Mouse (Mus musculus) CH12.LX (cell line): Measurements from ENCODE around the gene Grm8.

Source experiments
- CTCF ChIP-seq, 2 experiments: IDR thresholded peaks in 1 of 2; conservative IDR thresholded peaks in 1 of 2; 2 replicates each; pipeline ENCODE4 v1.5.1; 2011 to 2012; ENCODE audit warnings: low read depth in 2 of 2, low read length in 2 of 2, improper control_type of control experiment in 1 of 2, inconsistent platforms in 1 of 2, mild to moderate bottlenecking in 1 of 2, moderate library complexity in 1 of 2
- EP300 ChIP-seq: IDR thresholded peaks from 2 replicates; pipeline ENCODE4 v1.6.1; 2011; ENCODE audit warnings: low read length, improper control_type of control experiment
- KAT2A ChIP-seq: IDR thresholded peaks from 2 replicates; pipeline ENCODE4 v1.6.1; 2012; ENCODE audit warnings: low read length, improper control_type of control experiment, inconsistent platforms; ENCODE audit not compliant: insufficient replicate concordance
- MAFK ChIP-seq: IDR thresholded peaks from 2 replicates; pipeline ENCODE4 v1.6.1; 2011; ENCODE audit warnings: low read length, improper control_type of control experiment; ENCODE audit not compliant: insufficient replicate concordance
- MXI1 ChIP-seq: IDR thresholded peaks from 2 replicates; pipeline ENCODE4 v1.6.1; 2011; ENCODE audit warnings: mild to moderate bottlenecking, low read depth, low read length, improper control_type of control experiment
- MYC ChIP-seq: IDR thresholded peaks from 2 replicates; pipeline ENCODE4 v1.6.1; 2011; ENCODE audit warnings: low read depth, mild to moderate bottlenecking, improper control_type of control experiment, low read length
- POLR2A ChIP-seq: IDR thresholded peaks from 2 replicates; pipeline ENCODE4 v1.6.1; 2011; ENCODE audit warnings: low read depth, mild to moderate bottlenecking, improper control_type of control experiment, low read length
- POLR2AphosphoS2 ChIP-seq: IDR thresholded peaks from 2 replicates; pipeline ENCODE4 v1.6.1; 2011; ENCODE audit warnings: low read depth, low read length, improper control_type of control experiment
- SMC3 ChIP-seq: IDR thresholded peaks from 2 replicates; pipeline ENCODE4 v1.6.1; 2011; ENCODE audit warnings: low read depth, low read length, improper control_type of control experiment
- USF1 ChIP-seq: IDR thresholded peaks from 2 replicates; pipeline ENCODE4 v1.6.1; 2014; ENCODE audit warnings: low read depth, mild to moderate bottlenecking, inconsistent platforms, low read length, improper control_type of control experiment
- ZMIZ1 ChIP-seq: IDR thresholded peaks from 2 replicates; pipeline ENCODE4 v1.6.1; 2012; ENCODE audit warnings: low read depth, mild to moderate bottlenecking, inconsistent platforms, low read length, improper control_type of control experiment
- ZNF384 ChIP-seq: IDR thresholded peaks from 2 replicates; pipeline ENCODE4 v1.6.1; 2012; ENCODE audit warnings: low read depth, low read length, improper control_type of control experiment, inconsistent platforms

DNA sequence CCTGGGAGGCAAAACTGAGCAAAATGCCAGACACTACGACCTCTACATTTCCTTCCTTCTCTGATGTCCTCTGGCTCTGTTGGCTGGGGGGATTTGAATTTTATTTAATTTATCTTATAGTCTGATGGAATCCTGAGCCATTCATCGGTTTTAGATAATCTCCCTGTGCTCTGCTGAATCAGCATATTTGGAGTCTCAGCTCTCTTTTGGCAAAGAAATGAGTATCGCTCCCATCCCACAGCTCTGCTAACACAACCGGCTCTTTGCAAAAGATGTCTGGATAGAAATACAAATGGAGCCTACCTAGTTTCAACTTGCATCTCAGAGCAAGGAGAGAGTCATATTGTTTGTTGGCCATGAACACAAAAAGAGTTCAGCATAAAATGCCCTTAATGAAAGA, 388.5 kb downstream of the Grm8 start:
- no peak for TF ChIP-seq ZMIZ1
- no peak for TF ChIP-seq MXI1
- TF ChIP-seq CTCF (conservative IDR thresholded peaks at IDR 0.05 in 1 of 2, IDR thresholded peaks at IDR 0.05 in 1 of 2; ENCODE audit: low read depth in 2 of 2, low read length in 2 of 2) = no peak
- TF ChIP-seq POLR2A = no peak
- no peak for TF ChIP-seq EP300
- TF ChIP-seq USF1 = no peak
- TF ChIP-seq MAFK = peak; percentile 86
- TF ChIP-seq POLR2AphosphoS2 = no peak
- no peak for TF ChIP-seq KAT2A
- no peak for TF ChIP-seq ZNF384
- no peak for TF ChIP-seq MYC
- no peak for TF ChIP-seq SMC3
